Mouse (Mus musculus): ENCODE measurements around the gene Ormdl3. TPM values are rescaled to one million over a fixed set of nuclear protein-coding genes. Genes with fewer than 3 reads are reported as not detected.

Ormdl3 gene
- total RNA-seq, 2 experiments from 2014 or later, result 46.5 to 47.8 TPM

GRCm38 (mm10) chr11:98563025-98563424 lies 24.1 kb downstream of the Ormdl3 start:
- intact Hi-C loops (cut with DNase I), result no loop called here
- no peak for DNase-seq (ENCODE audit: low spot score in 2 of 2)

DNA sequence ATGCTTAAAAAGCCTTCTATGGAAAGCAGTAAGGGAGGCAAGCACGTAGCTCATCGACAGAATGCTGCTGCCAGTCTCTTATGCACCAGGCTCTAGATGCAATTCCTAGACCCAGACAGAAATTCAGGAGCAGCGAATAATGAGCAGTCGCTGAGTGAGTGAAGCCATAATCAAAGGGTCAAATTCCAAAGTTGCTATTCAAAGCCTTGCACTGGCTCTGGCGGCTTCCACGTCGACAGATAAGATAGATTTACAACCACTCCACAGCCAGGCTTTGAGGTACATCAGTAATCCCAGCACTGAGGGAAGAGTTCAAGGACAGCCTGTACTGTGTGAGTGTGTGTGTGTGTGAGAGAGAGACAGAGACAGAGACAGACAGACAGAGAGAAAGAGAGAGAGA lies 26.2 kb downstream of the Ormdl3 start:
- DNase-seq (ENCODE audit: low spot score in 2 of 2), result no peak
- intact Hi-C loops (cut with DNase I), result no loop called here

DNA sequence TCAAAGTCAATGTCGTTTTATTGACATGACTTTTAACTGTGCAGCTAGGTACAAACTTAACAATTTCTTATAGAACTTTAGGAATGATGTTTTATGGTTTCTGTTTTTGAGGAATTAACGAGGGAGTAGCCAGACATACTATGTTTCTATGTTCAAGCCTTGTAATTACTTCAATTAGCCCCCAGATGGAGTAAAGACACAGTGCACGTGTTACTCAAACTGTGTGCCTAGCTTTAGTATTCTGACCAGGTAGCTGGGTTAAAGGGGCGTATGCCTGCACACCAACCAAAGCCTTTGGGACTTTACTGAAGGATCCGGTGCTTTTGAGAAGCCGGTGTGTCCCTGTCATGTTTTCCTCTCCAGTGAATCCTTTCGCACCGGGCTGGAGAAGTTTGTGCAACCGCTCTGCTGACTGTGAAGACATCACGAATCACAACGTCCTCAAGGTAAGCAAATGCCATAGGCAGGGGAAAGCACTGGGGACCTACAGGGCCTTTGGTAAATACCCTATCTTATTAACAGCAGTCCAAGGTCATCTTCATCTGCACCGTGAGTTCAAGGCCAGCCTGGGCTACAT lies 32.0 kb downstream of the Ormdl3 start:
- intact Hi-C loops (cut with DNase I), result no loop called here
- DNase-seq (ENCODE audit: low spot score in 2 of 2), result no peak

- intact Hi-C loops (cut with DNase I), result no loop called here
Observed at GRCm38 (mm10) chr11:98553966-98554365, 33.2 kb downstream of the Ormdl3 start.

GRCm38 (mm10) chr11:98550975-98551828 lies 36.0 kb downstream of the Ormdl3 start, which contains the start of gene Zpbp2:
Zpbp2 (plus strand) TSS chr11:98551097.
- intact Hi-C loops (cut with DNase I), result no loop called here
- DNase-seq (ENCODE audit: low spot score in 2 of 2), result peak; percentile 90 to 93

More at GRCm38 (mm10) chr11:98553966-98554365, 33.2 kb downstream of the Ormdl3 start:
- DNase-seq (ENCODE audit: low spot score in 2 of 2), result no peak

GRCm38 (mm10) chr11:98550311-98550974 lies 36.7 kb downstream of the Ormdl3 start:
- intact Hi-C loops (cut with DNase I), result no loop called here
- no peak for DNase-seq (ENCODE audit: low spot score in 2 of 2)

DNA sequence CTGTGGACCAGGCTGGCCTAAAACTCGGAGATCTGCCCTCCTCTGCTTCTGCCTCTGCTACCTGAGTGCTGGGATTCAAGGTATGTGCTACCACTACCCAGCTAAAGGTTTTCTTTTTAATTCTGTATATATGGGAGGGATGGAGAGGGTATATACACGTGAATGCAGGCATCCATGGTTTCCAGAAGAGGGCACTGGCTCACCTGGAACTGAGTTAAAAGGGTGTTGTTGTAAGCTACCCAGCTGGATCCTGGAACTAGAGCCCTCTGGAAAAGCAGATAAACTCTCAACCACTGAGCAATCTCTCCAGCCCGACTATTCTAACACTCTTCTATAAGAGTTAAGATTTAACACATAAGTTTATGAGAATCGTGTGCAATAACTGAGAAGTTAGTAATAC lies 37.8 kb downstream of the Ormdl3 start:
- DNase-seq (ENCODE audit: low spot score in 2 of 2), result no peak
- intact Hi-C loops (cut with DNase I), result loop anchor here (10.0 kb wide), 1 partner anchor 215 kb away; no protein-coding TSS in a partner anchor

DNA sequence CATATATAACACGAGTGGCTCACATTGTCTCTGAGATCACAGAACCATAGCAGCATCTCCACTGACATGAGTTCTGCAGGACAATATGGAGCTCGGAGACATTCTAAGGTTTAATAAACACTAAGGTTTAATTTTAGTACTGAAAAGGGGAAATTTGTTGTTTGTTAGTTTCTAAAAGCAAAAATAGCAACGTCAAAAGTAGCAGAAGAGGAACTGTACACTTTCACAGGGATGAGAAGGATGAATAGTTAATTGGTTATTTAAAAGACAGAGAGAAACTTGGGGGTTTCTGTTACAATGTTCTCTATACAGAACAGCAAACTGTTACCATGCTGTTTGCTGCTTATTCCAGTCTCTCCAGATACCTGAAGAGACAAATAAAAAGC lies 39.9 kb downstream of the Ormdl3 start:
- no peak for DNase-seq (ENCODE audit: low spot score in 2 of 2)
- intact Hi-C loops (cut with DNase I), result loop anchor here (10.0 kb wide), 1 partner anchor 212 kb away; no protein-coding TSS in a partner anchor

GRCm38 (mm10) chr11:98546529-98547307 lies 40.5 kb downstream of the Ormdl3 start:
- no peak for DNase-seq (ENCODE audit: low spot score in 2 of 2)
- intact Hi-C loops (cut with DNase I), result loop anchor here (10.0 kb wide), 1 partner anchor 212 kb away; no protein-coding TSS in a partner anchor

- peak; percentile 10 to 26 for DNase-seq (ENCODE audit: low spot score in 2 of 2)
- intact Hi-C loops (cut with DNase I), result loop anchor here (10.0 kb wide), 1 partner anchor 211 kb away; no protein-coding TSS in a partner anchor
Observed at GRCm38 (mm10) chr11:98545711-98546231, 41.4 kb downstream of the Ormdl3 start, which contains the start of gene Ikzf3. Ikzf3 (minus strand) TSS chr11:98546031.

DNA sequence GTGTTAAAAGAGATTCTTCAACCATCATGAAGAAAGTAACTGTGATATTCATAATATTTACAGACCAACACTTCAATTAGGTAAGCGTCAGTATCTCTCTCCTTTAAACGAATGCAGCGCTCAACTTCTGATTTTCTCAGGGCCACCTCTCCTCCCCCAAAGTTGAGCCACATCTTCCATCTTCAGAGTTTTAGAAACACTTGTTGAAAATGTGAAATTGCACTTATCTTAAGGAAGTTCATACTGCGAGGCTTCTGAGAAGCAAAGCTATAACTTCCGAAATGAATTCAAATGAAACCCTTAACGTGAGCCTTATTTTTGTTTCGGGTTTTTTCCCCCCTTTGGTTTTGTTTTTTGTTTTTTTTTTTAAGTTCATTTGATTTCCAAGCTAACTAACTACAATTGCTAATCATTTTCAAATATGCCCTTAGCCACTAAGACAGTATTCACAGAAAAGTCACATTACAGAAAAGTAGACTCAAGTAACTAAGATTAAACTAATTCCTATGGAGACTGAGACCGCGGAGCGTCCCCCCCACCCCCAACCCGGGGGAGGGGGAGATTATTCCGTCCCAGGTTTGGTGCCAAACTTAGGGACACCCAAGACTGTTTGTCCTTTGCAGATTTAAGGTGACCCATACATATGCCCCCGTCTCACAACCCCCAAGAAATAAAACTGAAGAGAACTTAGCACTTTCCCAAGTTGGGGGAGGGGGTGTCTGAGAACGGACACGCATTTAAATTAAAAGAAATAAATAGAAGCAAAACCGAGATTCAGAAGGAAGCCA lies 42.1 kb downstream of the Ormdl3 start:
- DNase-seq (ENCODE audit: low spot score in 2 of 2), result no peak
- intact Hi-C loops (cut with DNase I), result loop anchor here (10.0 kb wide), 1 partner anchor 210 kb away; no protein-coding TSS in a partner anchor

DNA sequence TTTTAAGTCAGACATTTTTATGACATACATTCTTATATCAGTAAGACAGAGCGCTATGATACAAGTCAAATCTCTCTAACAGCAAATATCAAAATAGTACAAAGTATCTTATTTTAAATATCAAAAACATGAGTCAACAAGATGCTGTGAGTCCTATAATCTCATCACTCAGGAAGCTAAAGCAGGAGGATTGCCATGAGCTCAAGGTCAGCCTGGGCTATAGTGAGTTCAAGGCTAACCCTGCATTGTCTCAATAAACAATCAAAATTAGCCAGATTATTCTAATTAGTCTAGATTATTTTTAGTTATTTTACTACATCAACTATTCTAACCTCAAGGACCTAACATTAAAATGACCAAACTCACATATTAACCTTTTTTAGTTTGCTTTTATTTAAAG lies 43.8 kb downstream of the Ormdl3 start:
- intact Hi-C loops (cut with DNase I), result loop anchor here (10.0 kb wide), 1 partner anchor 209 kb away; no protein-coding TSS in a partner anchor
- no peak for DNase-seq (ENCODE audit: low spot score in 2 of 2)

- intact Hi-C loops (cut with DNase I), result loop anchor here (10.0 kb wide), 1 partner anchor 208 kb away; no protein-coding TSS in a partner anchor
- no peak for DNase-seq (ENCODE audit: low spot score in 2 of 2)
Observed at GRCm38 (mm10) chr11:98542553-98542952, 44.6 kb downstream of the Ormdl3 start.

DNA sequence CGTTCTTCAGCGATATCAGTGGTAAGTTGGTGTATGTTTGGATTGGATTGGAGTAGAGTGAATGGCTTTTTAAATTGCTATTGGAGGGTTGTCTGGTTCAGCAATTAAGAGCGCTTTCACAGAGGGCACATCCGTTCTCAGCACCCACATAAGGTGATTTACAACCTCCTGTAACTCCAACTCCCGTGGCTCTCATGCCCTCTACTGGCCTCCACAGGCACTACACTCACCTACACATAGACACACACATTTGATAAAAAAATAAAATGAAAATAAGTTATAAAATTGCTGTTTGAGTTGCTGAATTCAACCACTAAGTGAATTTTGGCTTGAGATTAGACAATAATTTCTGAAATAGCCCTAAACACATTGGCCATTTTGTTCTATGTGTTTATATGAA lies 46.8 kb downstream of the Ormdl3 start:
- intact Hi-C loops (cut with DNase I), result loop anchor here (10.0 kb wide), 1 partner anchor 206 kb away; no protein-coding TSS in a partner anchor

DNA sequence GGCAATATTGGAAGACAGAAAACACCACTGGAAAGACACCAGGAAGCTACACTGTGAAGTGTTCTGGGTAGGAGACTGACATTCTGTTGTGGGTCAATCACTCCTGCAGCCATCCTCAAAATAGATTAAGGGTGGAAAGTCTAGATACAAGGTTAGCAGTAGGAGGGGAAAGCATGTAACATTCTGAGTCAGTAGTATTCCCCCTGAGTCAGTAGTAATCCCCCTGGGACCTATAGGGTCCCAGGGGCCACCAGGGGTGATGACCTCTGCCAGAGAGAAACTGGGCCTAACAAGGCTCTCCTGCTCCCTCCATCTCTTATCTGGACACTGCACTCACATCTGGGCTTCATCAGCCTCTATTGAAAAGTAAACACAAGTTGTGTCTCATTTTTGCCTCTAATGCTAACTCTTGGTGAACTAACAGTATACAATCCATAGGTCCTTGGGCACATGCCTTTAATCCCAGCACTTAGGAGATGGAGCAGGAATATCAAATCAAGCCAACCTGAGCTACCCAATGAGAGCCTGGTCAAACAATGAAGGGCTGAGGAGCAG lies 49.6 kb downstream of the Ormdl3 start:
- DNase-seq (ENCODE audit: low spot score in 2 of 2), result no peak
- intact Hi-C loops (cut with DNase I), result no loop called here

More for the DNA sequence above, 46.8 kb downstream of the Ormdl3 start:
- no peak for DNase-seq (ENCODE audit: low spot score in 2 of 2)
